Mouse (Mus musculus) embryonic fibroblast, embryonic 13.5 days (primary cell): ENCODE measurements around the gene Acap1.

Source experiments
- CTCF ChIP-seq: IDR thresholded peaks from 2 replicates; pipeline ENCODE4 v1.5.1; 2011; ENCODE audit warnings: mild to moderate bottlenecking, control low read depth, low read length, moderate library complexity, borderline replicate concordance; ENCODE audit not compliant: insufficient read depth
- POLR2A ChIP-seq: IDR thresholded peaks from 2 replicates; pipeline ENCODE4 v1.6.1; 2011; ENCODE audit warnings: low read depth, mild to moderate bottlenecking, control low read depth, low read length, moderate library complexity

DNA sequence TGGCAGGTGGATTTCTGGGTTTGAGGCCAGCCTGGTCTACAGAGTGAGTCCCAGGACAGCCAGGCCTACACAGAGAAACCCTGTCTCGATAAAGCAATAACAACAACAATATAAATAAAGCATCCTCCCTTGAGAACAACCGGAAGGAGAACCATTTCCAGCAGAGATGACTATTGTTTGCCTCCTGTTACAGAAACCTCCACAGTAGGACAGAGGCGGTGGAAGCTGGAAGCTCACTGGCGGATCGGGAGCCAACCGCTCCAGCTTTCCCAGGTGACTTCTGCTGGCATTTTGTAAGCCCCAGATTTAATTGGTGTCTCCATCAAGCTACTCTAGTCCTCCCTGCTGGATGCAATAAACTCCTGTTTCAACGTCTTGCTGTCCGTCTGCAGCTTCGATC, 29.8 kb downstream of the Acap1 start:
- TF ChIP-seq CTCF (no peak), POLR2A (no peak)
